Mouse (Mus musculus) right cerebral cortex, postnatal 10 days (tissue): ENCODE measurements at regions not wholly inside any gene's neighbourhood (a gene's known extent, or its start where the extent isn't known, plus 50 kb on each side); places are given as distances from the start of the nearest gene placed in this dataset.

Source experiments
- DNase-seq, 2 experiments: peaks; one replicate each; pipeline ENCODE4 v3.0.0; 2021; ENCODE audit warnings: low spot score in 2 of 2

GRCm38 (mm10) chr15:11774717-11775116, 132.4 kb downstream of the Npr3 start:
- no peak for DNase-seq

- no peak for DNase-seq
Measured at GRCm38 (mm10) chr15:11770596-11770995, 136.5 kb downstream of the Npr3 start.

GRCm38 (mm10) chr15:11757963-11758362, 149.1 kb downstream of the Npr3 start:
- no peak for DNase-seq

GRCm38 (mm10) chr15:11756786-11757185, 150.3 kb downstream of the Npr3 start:
- no peak for DNase-seq

GRCm38 (mm10) chr15:11753216-11753615, 153.9 kb downstream of the Npr3 start:
- DNase-seq: peak; percentile 50 to 66

GRCm38 (mm10) chr15:11750893-11751292, 156.2 kb downstream of the Npr3 start:
- no peak for DNase-seq

GRCm38 (mm10) chr15:11749509-11749908, 157.6 kb downstream of the Npr3 start:
- peak; percentile 33 to 44 for DNase-seq

- no peak for DNase-seq
Measured at GRCm38 (mm10) chr15:11748306-11748705, 158.8 kb downstream of the Npr3 start.

GRCm38 (mm10) chr15:11746754-11747153, 160.3 kb downstream of the Npr3 start:
- no peak for DNase-seq

- DNase-seq: no peak
Measured at GRCm38 (mm10) chr15:11745629-11746372, 161.3 kb downstream of the Npr3 start.

- no peak for DNase-seq
Measured at GRCm38 (mm10) chr15:11744903-11745302, 162.2 kb downstream of the Npr3 start.

- no peak for DNase-seq
Measured at GRCm38 (mm10) chr15:11744296-11744695, 162.8 kb downstream of the Npr3 start.

- no peak for DNase-seq
Measured at GRCm38 (mm10) chr15:11742820-11743219, 164.3 kb downstream of the Npr3 start.

- no peak for DNase-seq
Measured at GRCm38 (mm10) chr15:11742346-11742729, 164.7 kb downstream of the Npr3 start.

GRCm38 (mm10) chr15:11741598-11742345, 165.3 kb downstream of the Npr3 start:
- DNase-seq: no peak

- DNase-seq: no peak
Measured at GRCm38 (mm10) chr15:11737436-11738000, 169.6 kb downstream of the Npr3 start.

GRCm38 (mm10) chr15:11734639-11735265, 172.3 kb downstream of the Npr3 start:
- DNase-seq: no peak

GRCm38 (mm10) chr15:11729381-11729780, 177.7 kb downstream of the Npr3 start:
- no peak for DNase-seq

GRCm38 (mm10) chr15:11725620-11726530, 181.2 kb downstream of the Npr3 start:
- no peak for DNase-seq

- DNase-seq: no peak
Measured at GRCm38 (mm10) chr15:11720645-11721044, 186.4 kb downstream of the Npr3 start.

GRCm38 (mm10) chr15:11716168-11716842, 190.8 kb downstream of the Npr3 start:
- no peak for DNase-seq
